Mouse (Mus musculus) hindbrain, embryonic 12.5 days (tissue): Measurements from ENCODE around the gene Sox2. TPM values are rescaled to one million over a fixed set of nuclear protein-coding genes. Genes with fewer than 3 reads are reported as not detected.

Experiments used
- ATAC-seq: fragments of 200-750 bp; cut with Nextera tagmentation; 2 replicates; pipeline ENCODE4 v1.8.0; 2017; ENCODE audit warnings: moderate TSS enrichment; ENCODE audit not compliant: low FRiP score
- H3K27ac ChIP-seq: fragments of 300-500 bp; sonication (generic); 2 replicates; pipeline ENCODE4 v1.5.1; 2016; ENCODE audit warnings: mild to moderate bottlenecking
- H3K27me3 ChIP-seq: fragments of 300-500 bp; sonication (generic); 2 replicates; pipeline ENCODE4 v1.6.1; 2016; ENCODE audit warnings: mild to moderate bottlenecking
- H3K36me3 ChIP-seq: fragments of 300-500 bp; sonication (generic); 2 replicates; pipeline ENCODE4 v1.6.1; 2016; ENCODE audit warnings: mild to moderate bottlenecking
- H3K4me1 ChIP-seq: fragments of 300-500 bp; sonication (generic); 2 replicates; pipeline ENCODE4 v1.6.1; 2016
- H3K4me2 ChIP-seq: fragments of 300-500 bp; sonication (generic); replicated peaks from 2 replicates; pipeline ENCODE4 v1.6.1; 2016; ENCODE audit warnings: mild to moderate bottlenecking
- H3K4me3 ChIP-seq: fragments of 300-500 bp; sonication (generic); 2 replicates; pipeline ENCODE4 v1.5.1; 2016; ENCODE audit warnings: mild to moderate bottlenecking
- H3K9ac ChIP-seq: fragments of 300-500 bp; sonication (generic); 2 replicates; pipeline ENCODE4 v1.6.1; 2016; ENCODE audit warnings: mild to moderate bottlenecking, moderate library complexity
- H3K9me3 ChIP-seq: fragments of 300-500 bp; sonication (generic); replicated peaks from 2 replicates; pipeline ENCODE4 v1.6.1; 2016; ENCODE audit warnings: mild to moderate bottlenecking
- WGBS: fragments of 180-500 bp; shearing (Covaris S2); methylation state at CpG from one replicate; pipeline ENCODE4 v1.1.7; 2016; 5-methylcytosine and 5-hydroxymethylcytosine counted together
- polyA plus RNA-seq: library from polyadenylated mRNA; unstranded; fragments of >200 nt; fragmentation: Nextera tagmentation; extraction: Ambion mirVana; gene quantifications from 2 replicates; pipeline ENCODE4 v1.2.1, GENCODE M21; 2016

Sox2 gene
- polyA plus RNA-seq = 37.3 and 39.5 TPM in 2 replicates

GRCm38 (mm10) chr3:34649726-34650620 is at the start of gene Sox2:
Sox2 (plus strand) TSS chr3:34650405.
- Histone ChIP-seq H3K9me3 (no peaks in the 10 kb centered on the region), H3K4me1 (peaks cover 27% of the 10 kb centered on the region), H3K4me2 (peak within 1 kb of the TSS; percentile 66), H3K27me3 (peaks cover 19% of the 10 kb centered on the region), H3K36me3 (no peaks in the 10 kb centered on the region), H3K27ac (peak within 1 kb of the TSS; percentile 94), H3K9ac (peak within 1 kb of the TSS; percentile 87), H3K4me3 (peak within 1 kb of the TSS; percentile 52)
- WGBS = under 1% methylated on average over 82 of the region's 86 CpGs
- peak; percentile 90 for ATAC-seq

- H3K27ac ChIP-seq = no peak overlapping the region
- no peaks in the 10 kb centered on the region for H3K9me3 ChIP-seq
- H3K36me3 ChIP-seq = no peaks in the 10 kb centered on the region
- 77% methylated on average over 2 of the region's 2 CpGs for whole genome bisulfite sequencing
- H3K4me3 ChIP-seq = no peak overlapping the region
- ATAC-seq = no peak
- no peak overlapping the region for H3K9ac ChIP-seq
- H3K4me1 ChIP-seq = no peaks in the 10 kb centered on the region
- no peak overlapping the region for H3K4me2 ChIP-seq
- H3K27me3 ChIP-seq = no peaks in the 10 kb centered on the region
Observed at GRCm38 (mm10) chr3:34601116-34601515, 49.1 kb upstream of the Sox2 start.

GRCm38 (mm10) chr3:34614107-34614506 is 36.1 kb upstream of the Sox2 start:
- 86% methylated on average over 7 of the region's 7 CpGs for WGBS
- H3K4me3 ChIP-seq = no peak overlapping the region
- no peak for ATAC-seq
- no peaks in the 10 kb centered on the region for H3K27me3 ChIP-seq
- H3K27ac ChIP-seq = no peak overlapping the region
- no peaks in the 10 kb centered on the region for H3K4me1 ChIP-seq
- H3K36me3 ChIP-seq = no peaks in the 10 kb centered on the region
- H3K9me3 ChIP-seq = no peaks in the 10 kb centered on the region; the same call in 1 of the 2 replicates
- H3K9ac ChIP-seq = no peak overlapping the region
- no peak overlapping the region for H3K4me2 ChIP-seq

- Histone ChIP-seq H3K27ac (no peak overlapping the region), H3K9ac (no peak overlapping the region), H3K4me1 (no peaks in the 10 kb centered on the region), H3K4me2 (no peak overlapping the region), H3K4me3 (no peak overlapping the region), H3K27me3 (no peaks in the 10 kb centered on the region), H3K9me3 (no peaks in the 10 kb centered on the region; the same call in 1 of the 2 replicates), H3K36me3 (no peaks in the 10 kb centered on the region)
- 73% methylated on average over 15 of the region's 15 CpGs for WGBS
- ATAC-seq = no peak
Observed at GRCm38 (mm10) chr3:34615526-34615925, 34.7 kb upstream of the Sox2 start.

GRCm38 (mm10) chr3:34618934-34619333 is 31.3 kb upstream of the Sox2 start:
- ATAC-seq = no peak
- Histone ChIP-seq H3K9me3 (no peaks in the 10 kb centered on the region), H3K36me3 (no peaks in the 10 kb centered on the region), H3K4me1 (no peaks in the 10 kb centered on the region), H3K4me3 (no peak overlapping the region), H3K27ac (no peak overlapping the region), H3K9ac (no peak overlapping the region), H3K4me2 (no peak overlapping the region), H3K27me3 (no peaks in the 10 kb centered on the region)
- 84% methylated on average over 7 of the region's 7 CpGs for whole genome bisulfite sequencing

- ATAC-seq = no peak
- Histone ChIP-seq H3K4me3 (no peak overlapping the region), H3K27ac (no peak overlapping the region), H3K9me3 (no peaks in the 10 kb centered on the region), H3K4me1 (no peaks in the 10 kb centered on the region), H3K36me3 (no peaks in the 10 kb centered on the region), H3K9ac (no peak overlapping the region), H3K4me2 (no peak overlapping the region), H3K27me3 (no peaks in the 10 kb centered on the region)
- 82% methylated on average over 4 of the region's 4 CpGs for WGBS
Observed at GRCm38 (mm10) chr3:34620121-34620520, 30.1 kb upstream of the Sox2 start.

GRCm38 (mm10) chr3:34624721-34625270 is 25.4 kb upstream of the Sox2 start:
- Histone ChIP-seq H3K27ac (no peak overlapping the region), H3K36me3 (no peaks in the 10 kb centered on the region), H3K4me1 (no peaks in the 10 kb centered on the region), H3K27me3 (no peaks in the 10 kb centered on the region), H3K9me3 (no peaks in the 10 kb centered on the region), H3K4me3 (no peak overlapping the region), H3K9ac (no peak overlapping the region), H3K4me2 (no peak overlapping the region)
- no peak for ATAC-seq
- WGBS = 91% methylated on average over 16 of the region's 16 CpGs

GRCm38 (mm10) chr3:34626521-34626920 is 23.7 kb upstream of the Sox2 start:
- H3K27me3 ChIP-seq = no peaks in the 10 kb centered on the region; the same call in 1 of the 2 replicates
- no peaks in the 10 kb centered on the region for H3K4me1 ChIP-seq
- ATAC-seq = no peak
- WGBS = 71% methylated on average over 8 of the region's 8 CpGs
- H3K27ac ChIP-seq = no peak overlapping the region
- no peaks in the 10 kb centered on the region for H3K9me3 ChIP-seq
- no peaks in the 10 kb centered on the region for H3K36me3 ChIP-seq
- H3K4me3 ChIP-seq = no peak overlapping the region
- H3K9ac ChIP-seq = no peak overlapping the region
- no peak overlapping the region for H3K4me2 ChIP-seq

- Histone ChIP-seq H3K9ac (no peak overlapping the region), H3K9me3 (no peaks in the 10 kb centered on the region), H3K4me3 (no peak overlapping the region), H3K4me1 (no peaks in the 10 kb centered on the region), H3K27me3 (peaks cover 10% of the 10 kb centered on the region; the same call in 1 of the 2 replicates), H3K36me3 (no peaks in the 10 kb centered on the region), H3K27ac (no peak overlapping the region), H3K4me2 (no peak overlapping the region)
- ATAC-seq = no peak
- 68% methylated on average over 8 of the region's 8 CpGs for WGBS
Observed at GRCm38 (mm10) chr3:34630031-34630430, 20.2 kb upstream of the Sox2 start.

- H3K27me3 ChIP-seq = peaks cover 14% of the 10 kb centered on the region; the same call in 1 of the 2 replicates
- H3K36me3 ChIP-seq = no peaks in the 10 kb centered on the region
- H3K9me3 ChIP-seq = no peaks in the 10 kb centered on the region
- no peak for ATAC-seq
- no peak overlapping the region for H3K27ac ChIP-seq
- 78% methylated on average over 1 of the region's 1 CpGs for WGBS
- H3K9ac ChIP-seq = no peak overlapping the region
- H3K4me3 ChIP-seq = no peak overlapping the region
- H3K4me2 ChIP-seq = no peak overlapping the region
- H3K4me1 ChIP-seq = no peaks in the 10 kb centered on the region
Observed at GRCm38 (mm10) chr3:34630736-34631135, 19.5 kb upstream of the Sox2 start.

- H3K9me3 ChIP-seq = no peaks in the 10 kb centered on the region
- H3K4me2 ChIP-seq = no peak overlapping the region
- no peak overlapping the region for H3K4me3 ChIP-seq
- no peaks in the 10 kb centered on the region for H3K36me3 ChIP-seq
- peaks cover 28% of the 10 kb centered on the region for H3K27me3 ChIP-seq
- no peak overlapping the region for H3K9ac ChIP-seq
- ATAC-seq = no peak
- WGBS = 56% methylated on average over 6 of the region's 6 CpGs
- H3K27ac ChIP-seq = peak overlapping the region; percentile 65
- H3K4me1 ChIP-seq = peaks cover 19% of the 10 kb centered on the region
Observed at GRCm38 (mm10) chr3:34636958-34637357, 13.2 kb upstream of the Sox2 start.

- H3K4me3 ChIP-seq = no peak overlapping the region
- H3K4me2 ChIP-seq = no peak overlapping the region
- ATAC-seq = no peak
- peak overlapping the region; percentile 65 for H3K27ac ChIP-seq
- 24% methylated on average over 5 of the region's 5 CpGs for WGBS
- H3K36me3 ChIP-seq = no peaks in the 10 kb centered on the region
- no peaks in the 10 kb centered on the region for H3K9me3 ChIP-seq
- peaks cover 24% of the 10 kb centered on the region for H3K4me1 ChIP-seq
- H3K27me3 ChIP-seq = peaks cover 33% of the 10 kb centered on the region
- no peak overlapping the region for H3K9ac ChIP-seq
Observed at GRCm38 (mm10) chr3:34637481-34637880, 12.7 kb upstream of the Sox2 start.
